Mouse (Mus musculus): ENCODE data around the gene Pate2. TPM values are rescaled to one million over a fixed set of nuclear protein-coding genes. Genes with fewer than 3 reads are reported as not detected.
"Not testable (repeated sequence)": the region's sequence is repeated elsewhere in the genome, so short reads cannot be mapped to it uniquely, and the experiment has no call there.

Gene Pate2
- polyA plus RNA-seq, 1 experiment from 2014 or later, result 1.6 TPM

GRCm38 (mm10) chr9:35616784-35617183 lies 46.7 kb downstream of the Pate2 start:
- not testable (repeated sequence) for H3K9me3 ChIP-seq (replicated peaks); H3K27ac ChIP-seq (replicated peaks); H3K4me1 ChIP-seq; DNase-seq (ENCODE audit: low spot score); H3K4me3 ChIP-seq; H3K36me3 ChIP-seq; H3K27me3 ChIP-seq (ENCODE audit: low read depth, poor library complexity, severe bottlenecking)
- 76% methylated on average over 2 of the region's 2 CpGs for WGBS

DNA sequence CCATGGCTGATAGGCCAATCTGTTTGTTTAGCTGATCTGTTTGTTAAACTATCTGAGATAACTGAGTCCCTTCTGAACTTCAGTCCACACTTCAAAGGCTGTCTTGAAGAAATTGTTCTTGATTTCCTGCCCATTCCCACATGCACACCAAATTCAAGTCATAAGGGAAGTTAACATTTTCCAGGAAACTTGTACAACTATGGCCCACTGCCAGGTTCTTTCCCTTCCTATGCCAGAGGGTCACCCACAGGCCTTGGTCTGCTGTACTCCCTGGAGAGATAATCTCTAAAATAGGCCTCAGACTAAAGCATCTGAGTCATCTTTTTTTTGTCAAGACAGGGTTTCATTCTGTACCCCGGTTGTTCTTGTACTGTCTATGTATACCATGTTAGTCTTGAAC lies 62.9 kb downstream of the Pate2 start:
- 0 out of 2 replicates have a peak, but pooled peaks cover 4% of the 10 kb centered on the region for H3K9me3 ChIP-seq (replicated peaks)
- no peaks in the 10 kb centered on the region for H3K27me3 ChIP-seq (ENCODE audit: low read depth, poor library complexity, severe bottlenecking)
- no peak for DNase-seq (ENCODE audit: low spot score)
- H3K4me1 ChIP-seq, result no peaks in the 10 kb centered on the region
- no peak overlapping the region for H3K27ac ChIP-seq (replicated peaks)
- H3K4me3 ChIP-seq, result no peak overlapping the region
- 86% methylated on average over 1 of the region's 1 CpGs for WGBS
- no peaks in the 10 kb centered on the region for H3K36me3 ChIP-seq

- no peak for DNase-seq (ENCODE audit: low spot score)
- Histone ChIP-seq H3K27me3 (ENCODE audit: low read depth, poor library complexity, severe bottlenecking) (no peaks in the 10 kb centered on the region), H3K27ac (replicated peaks) (no peak within 1 kb of the TSS), H3K36me3 (no peaks in the 10 kb centered on the region), H3K4me1 (no peaks in the 10 kb centered on the region), H3K9me3 (replicated peaks) (peaks cover 17% of the 10 kb centered on the region), H3K4me3 (no peak within 1 kb of the TSS)
- WGBS, result 70% methylated on average over 1 of the region's 1 CpGs
Observed at GRCm38 (mm10) chr9:35648102-35648501, 78.0 kb downstream of the Pate2 start, which contains the start of gene Pate3. Gene Pate3, minus strand, starts transcription at chr9:35648202.

DNA sequence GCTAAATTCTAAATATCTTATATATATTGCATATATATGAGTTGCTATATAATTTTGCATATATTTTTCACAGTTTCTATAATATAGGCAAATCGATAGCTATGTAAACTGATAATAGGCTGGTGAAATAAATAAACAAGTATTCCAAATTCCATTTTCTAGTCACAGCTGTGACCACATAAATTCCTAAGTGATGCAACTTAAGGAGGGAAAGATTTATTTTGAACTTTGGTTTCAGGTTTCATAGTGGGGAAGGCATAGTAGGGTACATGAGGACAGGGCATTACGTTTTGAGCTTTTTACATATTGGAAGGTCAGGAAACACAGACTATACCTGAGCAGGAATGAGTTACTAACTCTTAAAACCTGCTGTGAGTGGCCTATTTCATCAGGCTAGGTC lies 103.5 kb downstream of the Pate2 start:
- Histone ChIP-seq H3K9me3 (replicated peaks) (peaks cover 15% of the 10 kb centered on the region), H3K4me3 (no peak overlapping the region), H3K36me3 (no peaks in the 10 kb centered on the region), H3K4me1 (no peaks in the 10 kb centered on the region), H3K27ac (replicated peaks) (no peak overlapping the region), H3K27me3 (ENCODE audit: low read depth, poor library complexity, severe bottlenecking) (no peaks in the 10 kb centered on the region)
- no peak for DNase-seq (ENCODE audit: low spot score)
- WGBS, result 87% methylated on average over 2 of the region's 2 CpGs

- no peaks in the 10 kb centered on the region for H3K4me1 ChIP-seq
- no peak within 1 kb of the TSS for H3K4me3 ChIP-seq
- H3K27me3 ChIP-seq (ENCODE audit: low read depth, poor library complexity, severe bottlenecking), result no peaks in the 10 kb centered on the region
- no peaks in the 10 kb centered on the region for H3K36me3 ChIP-seq
- H3K9me3 ChIP-seq (replicated peaks), result peaks cover 10% of the 10 kb centered on the region; the same call in 1 of the 2 replicates
- DNase-seq (ENCODE audit: low spot score), result no peak
- H3K27ac ChIP-seq (replicated peaks), result no peak within 1 kb of the TSS
- WGBS, result 51% methylated on average over 1 of the region's 1 CpGs
Observed at GRCm38 (mm10) chr9:35687013-35687412, 116.9 kb downstream of the Pate2 start, which contains the start of gene Pate1. Gene Pate1, minus strand, starts transcription at chr9:35687390.

- no peaks in the 10 kb centered on the region for H3K4me1 ChIP-seq
- no peak overlapping the region for H3K4me3 ChIP-seq
- DNase-seq (ENCODE audit: low spot score), result no peak
- H3K27me3 ChIP-seq (ENCODE audit: low read depth, poor library complexity, severe bottlenecking), result no peaks in the 10 kb centered on the region
- no peak overlapping the region for H3K27ac ChIP-seq (replicated peaks)
- H3K9me3 ChIP-seq (replicated peaks), result peaks cover 17% of the 10 kb centered on the region; the same call in 1 of the 2 replicates
- H3K36me3 ChIP-seq, result no peaks in the 10 kb centered on the region
Observed at GRCm38 (mm10) chr9:35691924-35692323, 121.8 kb downstream of the Pate2 start.

GRCm38 (mm10) chr9:35707265-35707664 lies 137.2 kb downstream of the Pate2 start:
- Histone ChIP-seq H3K4me3 (no peak overlapping the region), H3K9me3 (replicated peaks) (peaks cover 8% of the 10 kb centered on the region; the same call in 1 of the 2 replicates), H3K36me3 (no peaks in the 10 kb centered on the region), H3K27ac (replicated peaks) (no peak overlapping the region), H3K4me1 (no peaks in the 10 kb centered on the region), H3K27me3 (ENCODE audit: low read depth, poor library complexity, severe bottlenecking) (no peaks in the 10 kb centered on the region)
- DNase-seq (ENCODE audit: low spot score), result no peak

Other genes with a start within 250 kb of the Pate2 start
- gene Cdon, start 149.2 kb upstream of the Pate2 start, polyA plus RNA-seq (2016; fragmentation: Nextera tagmentation; extraction: Ambion mirVana), result 10.5 TPM in 2 replicates
- gene Gm1113, start 52.0 kb upstream of the Pate2 start, polyA plus RNA-seq (2016; fragmentation: Nextera tagmentation; extraction: Ambion mirVana), result not detected in 2 replicates
- gene Ddx25, start 11.8 kb upstream of the Pate2 start, polyA plus RNA-seq (2016; fragmentation: Nextera tagmentation; extraction: Ambion mirVana), result 8.0 and 8.2 TPM in 2 replicates
- gene Pus3, start 11.7 kb upstream of the Pate2 start, polyA plus RNA-seq (2016; fragmentation: Nextera tagmentation; extraction: Ambion mirVana), result 18.5 and 19.5 TPM in 2 replicates
- gene Hyls1, start 114 bp downstream of the Pate2 start, polyA plus RNA-seq (2016; fragmentation: Nextera tagmentation; extraction: Ambion mirVana), result 26.2 and 30.2 TPM in 2 replicates
- gene Pate4, start 41.7 kb downstream of the Pate2 start, polyA plus RNA-seq (2016; fragmentation: Nextera tagmentation; extraction: Ambion mirVana), result not detected in 2 replicates
- not detected in 2 replicates for gene Pate3, start 77.9 kb downstream of the Pate2 start, polyA plus RNA-seq (2016; fragmentation: Nextera tagmentation; extraction: Ambion mirVana)
- 0.10 TPM in 1 of 2 replicates, not detected in the other for gene Pate1, start 117.1 kb downstream of the Pate2 start, polyA plus RNA-seq (2016; fragmentation: Nextera tagmentation; extraction: Ambion mirVana)
- not detected in 2 replicates for gene Gm17677, start 170.8 kb downstream of the Pate2 start, polyA plus RNA-seq (2016; fragmentation: Nextera tagmentation; extraction: Ambion mirVana)
- gene Gm17727, start 207.8 kb downstream of the Pate2 start, polyA plus RNA-seq (2016; fragmentation: Nextera tagmentation; extraction: Ambion mirVana), result not detected in 2 replicates
- not detected in 2 replicates for gene Gm27235, start 219.8 kb downstream of the Pate2 start, polyA plus RNA-seq (2016; fragmentation: Nextera tagmentation; extraction: Ambion mirVana)
- gene D730048I06Rik, start 219.8 kb downstream of the Pate2 start, polyA plus RNA-seq (2016; fragmentation: Nextera tagmentation; extraction: Ambion mirVana), result not detected in 2 replicates

All from midbrain, embryonic 10.5 days (tissue).